Mouse (Mus musculus) left cerebral cortex, postnatal 36 days (tissue): ENCODE measurements around the gene Tsc22d1. TPM values are rescaled to one million over a fixed set of nuclear protein-coding genes. Genes with fewer than 3 reads are reported as not detected.

Source experiments
- DNase-seq, 2 experiments: peaks; one replicate each; pipeline ENCODE4 v3.0.0; 2021 to 2022; ENCODE audit warnings: low spot score in 2 of 2, mixed read lengths in 1 of 2
- intact Hi-C: fragments of 180-260 bp; cut with DNase I; formaldehyde crosslinking; loops from one replicate; pipeline ENCODE4 v1.15.1; 2025
- total RNA-seq, 2 experiments: library from RNA; stranded (reverse); gene quantifications; 2 replicates each; pipeline ENCODE4 v1.2.3; 2021

The Tsc22d1 gene
- total RNA-seq, 2 experiments from 2014 or later = 600 to 618 TPM

DNA sequence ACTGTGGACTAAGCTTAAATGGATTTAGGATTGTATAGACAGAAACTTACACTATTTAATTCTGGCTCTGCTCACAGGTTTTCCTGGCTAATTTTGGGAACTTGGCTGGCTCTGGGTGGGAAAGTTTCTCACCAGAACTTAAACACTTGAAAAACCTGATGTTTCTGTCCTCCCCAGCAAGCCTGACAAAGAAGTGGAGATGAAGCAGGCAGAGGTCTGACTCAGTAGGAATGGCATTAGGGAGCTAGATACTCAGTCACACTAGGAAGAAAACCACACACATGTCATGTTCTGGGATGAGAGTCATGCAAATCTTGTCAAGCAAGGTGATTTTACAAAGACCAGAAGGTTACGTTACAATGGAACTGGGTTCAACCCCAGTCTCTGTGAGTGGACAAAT, 120.3 kb downstream of the Tsc22d1 start:
- intact Hi-C loops = no loop called here
- DNase-seq = no peak

DNA sequence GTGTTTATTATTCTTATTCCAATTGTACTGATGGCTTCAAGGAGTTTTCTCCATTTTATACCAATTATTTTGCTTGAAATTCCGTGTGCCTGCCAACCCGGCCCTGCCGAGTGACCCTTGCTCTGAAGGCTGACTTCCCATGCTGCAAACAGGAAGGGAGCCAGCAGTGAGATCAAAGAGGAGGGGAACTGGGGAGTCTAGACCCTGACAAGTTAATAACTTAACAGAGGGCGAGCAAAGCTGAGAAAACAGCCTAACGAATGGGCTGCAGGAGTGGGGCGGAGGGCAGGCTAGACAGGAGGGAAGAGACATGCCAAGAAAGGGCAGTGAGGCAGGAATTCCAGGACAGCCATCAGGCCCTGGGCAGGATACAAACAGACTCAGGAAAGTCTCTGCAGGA, 122.2 kb downstream of the Tsc22d1 start:
- intact Hi-C loops = no loop called here
- DNase-seq = no peak

DNA sequence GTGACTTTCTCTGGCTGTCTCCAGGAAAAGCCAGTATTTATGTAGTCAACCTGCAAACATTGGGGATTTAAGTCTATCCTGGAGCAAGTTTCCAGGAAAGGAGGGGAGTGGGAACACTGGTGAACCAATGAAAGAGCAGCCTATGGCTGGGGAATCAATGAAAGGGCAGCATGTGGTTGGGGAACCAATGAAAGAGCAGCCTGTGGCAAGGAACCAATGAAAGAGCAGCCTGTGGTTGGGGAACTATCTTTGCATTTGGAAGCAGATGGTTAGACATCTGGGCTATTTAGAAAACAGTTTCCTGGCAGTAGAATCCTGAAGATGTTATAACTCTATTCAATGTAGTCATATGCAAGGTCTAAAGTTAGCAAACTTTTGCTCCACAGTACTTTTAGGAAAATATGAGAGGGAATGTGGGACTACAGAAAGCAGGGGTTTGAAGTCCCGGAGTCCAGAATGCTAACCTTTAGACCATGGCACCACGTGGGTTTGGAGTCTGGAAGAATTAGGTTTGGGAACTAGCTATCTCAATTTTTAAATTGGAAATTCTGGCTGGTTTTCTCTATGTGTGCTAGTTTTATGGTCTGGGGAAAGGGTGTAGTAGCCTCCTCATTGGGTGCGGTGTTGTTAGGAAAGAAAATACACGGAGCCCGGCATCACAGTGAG, 125.4 kb downstream of the Tsc22d1 start:
- intact Hi-C loops = no loop called here
- no peak for DNase-seq

DNA sequence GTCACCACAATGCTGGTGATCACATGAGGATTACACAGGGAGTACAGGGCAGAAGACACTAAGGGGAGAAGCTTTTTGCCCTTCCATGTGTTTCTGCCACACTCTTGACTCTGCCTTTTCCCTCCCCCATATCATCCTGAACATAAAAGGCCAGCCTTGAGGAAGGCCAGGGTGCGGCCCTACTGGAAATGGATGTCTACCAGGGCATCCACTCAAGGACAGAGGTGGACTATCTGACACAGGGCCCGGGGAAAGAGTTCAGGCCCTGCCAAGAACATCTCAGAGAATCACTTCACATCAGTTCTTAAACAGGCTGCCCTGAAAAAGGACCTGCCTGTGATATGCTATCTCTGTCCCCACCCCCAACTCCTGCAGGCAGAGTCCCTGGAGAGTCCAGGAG, 126.6 kb downstream of the Tsc22d1 start:
- intact Hi-C loops = no loop called here
- DNase-seq = no peak

DNA sequence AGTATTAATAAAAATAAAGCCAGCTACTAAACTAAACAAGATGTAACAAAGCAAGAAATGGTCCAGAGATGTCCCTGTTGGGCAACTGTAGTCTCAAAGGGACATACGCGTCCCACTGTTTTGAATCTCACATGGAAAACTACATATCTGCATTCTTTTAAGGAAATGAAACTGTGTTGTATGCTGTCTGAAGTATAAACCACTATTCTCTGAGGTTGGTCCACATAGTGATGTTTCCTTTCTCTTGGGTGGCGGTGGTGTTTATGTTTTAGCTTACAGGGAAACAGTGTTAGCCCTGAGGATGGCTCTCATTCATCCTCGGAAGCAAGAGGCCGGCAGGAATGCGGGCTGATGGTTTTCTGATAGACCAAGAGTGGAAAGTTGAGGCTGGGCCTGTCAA, 129.4 kb downstream of the Tsc22d1 start:
- intact Hi-C loops = no loop called here
- no peak for DNase-seq

DNA sequence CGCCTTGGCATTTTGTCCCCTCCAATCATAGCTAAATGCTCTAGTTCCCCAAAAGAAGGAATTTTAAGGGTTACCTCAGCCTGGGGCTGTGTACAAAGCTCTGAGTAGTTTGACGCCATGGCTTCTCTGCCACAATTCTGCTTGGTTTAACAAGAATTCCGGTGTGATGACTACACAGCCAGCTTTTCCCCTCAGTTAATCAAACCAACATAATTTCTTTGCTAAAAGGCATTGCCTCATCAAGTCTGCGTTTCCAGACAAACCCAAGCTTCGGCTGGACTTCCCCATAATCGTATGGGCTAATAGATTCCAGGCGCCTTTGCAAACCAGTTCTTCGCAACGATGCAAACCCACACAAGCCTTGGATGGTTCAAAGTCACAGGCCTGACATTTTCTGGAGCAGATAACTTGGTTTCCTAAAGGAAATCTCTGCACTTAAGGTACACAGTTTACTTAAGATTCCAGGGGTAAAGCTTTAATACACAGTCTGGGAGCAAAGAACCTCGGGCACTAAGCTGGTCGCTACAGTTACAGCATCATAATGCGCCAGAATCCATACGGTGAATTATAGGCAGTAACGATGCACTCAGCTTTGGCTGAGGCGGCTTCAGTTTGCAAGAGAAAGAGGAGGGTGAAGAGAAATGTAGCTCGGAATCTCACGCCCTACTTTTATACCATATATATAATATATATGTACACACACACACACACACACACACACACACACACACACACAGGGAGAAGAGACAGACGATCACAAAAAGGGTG, 140.7 kb downstream of the Tsc22d1 start:
- intact Hi-C loops = loop anchor here (2.0 to 5.0 kb wide), 6 partner anchors 51 to 322 kb away; no protein-coding TSS in a partner anchor
- no peak for DNase-seq

DNA sequence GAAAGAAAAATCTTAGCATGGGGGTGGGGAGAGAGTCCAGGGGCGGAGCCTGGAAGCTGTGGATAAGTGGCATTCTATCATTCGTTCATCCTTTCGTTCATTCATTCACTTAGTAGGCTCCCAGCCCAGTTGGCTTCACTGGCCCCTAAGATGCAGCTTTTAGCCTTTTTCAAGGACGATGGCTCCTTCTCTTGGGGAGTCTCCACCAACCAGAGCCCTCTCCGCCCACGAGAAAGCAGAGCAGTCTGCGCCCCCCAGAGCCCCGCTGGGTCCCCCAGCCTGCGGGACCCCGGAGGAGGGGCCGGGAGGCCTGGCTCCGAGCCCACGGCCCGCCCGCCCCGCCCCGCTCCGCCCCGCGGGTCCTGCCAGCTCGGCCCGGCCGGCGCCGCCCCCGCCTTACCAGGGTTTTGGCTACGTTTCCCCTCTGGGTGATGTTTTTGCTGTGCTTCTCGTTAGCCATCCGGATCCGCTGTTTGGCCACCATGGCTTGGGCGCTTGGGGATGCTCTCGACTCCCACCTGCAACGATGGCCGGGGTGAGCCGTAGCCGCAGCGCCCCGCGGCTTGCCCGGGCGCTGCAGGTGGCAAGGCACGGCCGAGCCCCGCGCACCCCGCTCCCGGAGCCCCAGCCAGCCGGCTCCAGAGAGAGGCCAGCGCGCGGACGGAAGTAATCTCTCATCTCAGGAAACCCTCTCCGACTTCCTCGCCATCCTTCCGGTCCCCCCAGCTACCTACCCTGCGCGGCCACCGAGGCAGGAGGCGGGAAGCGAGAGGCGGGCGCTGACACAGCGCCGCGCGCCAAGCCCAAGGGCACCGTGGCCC, 141.5 kb downstream of the Tsc22d1 start:
- intact Hi-C loops = loop anchor here (5.0 kb wide), 5 partner anchors 56 to 321 kb away; no protein-coding TSS in a partner anchor

DNA sequence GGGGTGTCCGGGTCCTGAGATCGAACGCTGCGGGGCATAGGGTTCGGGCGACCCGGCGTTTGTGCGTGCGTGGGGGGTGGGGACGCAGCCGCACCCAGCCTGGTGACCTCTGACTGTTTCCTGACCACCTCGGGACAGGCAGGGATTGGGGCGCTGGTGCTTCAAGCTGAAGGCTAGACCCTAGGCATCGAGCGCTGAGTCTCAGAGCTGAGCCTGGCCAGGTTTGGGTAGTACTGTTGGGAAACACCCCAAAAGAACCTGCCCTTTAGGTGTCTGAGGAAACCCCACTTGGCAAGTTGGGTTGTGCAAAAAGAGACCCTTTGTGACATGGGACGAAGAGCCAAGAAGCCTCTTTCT, 142.1 kb downstream of the Tsc22d1 start, which contains the start of gene Serp2:
Serp2 (minus strand) TSS at position 38 of the 357 bp plus-strand sequence.
- intact Hi-C loops = loop anchor here (5.0 kb wide), 5 partner anchors 55 to 320 kb away; no protein-coding TSS in a partner anchor

More for the DNA sequence above, 141.5 kb downstream of the Tsc22d1 start:
- DNase-seq = peak; percentile 74 to 80

More for the DNA sequence above, 142.1 kb downstream of the Tsc22d1 start, which contains the start of gene Serp2:
- no peak for DNase-seq

Other genes with a start within 250 kb of the Tsc22d1 start
- gene Serp2, start 141.9 kb downstream of the Tsc22d1 start, total RNA-seq = 100 to 1,000 TPM; 171 to 200 TPM